Mouse (Mus musculus) retina, adult 2 months (tissue): Measurements from ENCODE around the gene Ttc30b.
A peak's percentile ranks its signal among the peaks of the same experiment; 100 is the strongest.
"Not testable (repeated sequence)": the region's sequence is repeated elsewhere in the genome, so short reads cannot be mapped to it uniquely, and the experiment has no call there.

Experiments used
- DNase-seq: peaks from one replicate; pipeline ENCODE4 v3.0.0-alpha.2; 2012; ENCODE audit warnings: low read depth, low spot score

The Ttc30b gene

GRCm38 (mm10) chr2:75938117-75939063, at the start of gene Ttc30b:
Gene Ttc30b, minus strand, starts transcription at chr2:75938585.
- DNase-seq = peak; percentile 86

GRCm38 (mm10) chr2:75987739-75988138, 49.4 kb upstream of the Ttc30b start:
- no peak for DNase-seq

DNA sequence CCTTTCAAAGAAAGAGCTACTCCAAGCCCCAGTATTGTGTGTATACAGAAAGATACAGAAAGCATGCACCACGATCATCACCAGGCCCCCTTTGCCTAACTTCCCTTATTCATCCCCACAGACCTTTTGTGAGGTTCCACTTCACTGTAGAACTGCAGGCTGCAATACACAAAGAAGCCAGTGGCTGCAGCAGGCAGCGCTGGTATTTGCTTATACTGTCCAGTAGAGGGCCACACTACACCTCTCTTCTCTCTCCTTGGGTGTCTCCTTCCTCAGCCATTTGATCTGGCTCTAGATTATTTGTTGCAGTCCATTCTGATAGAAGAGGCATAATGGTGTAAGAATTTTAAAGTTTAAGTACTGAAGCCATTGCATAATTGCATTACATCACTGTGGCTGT, 46.7 kb upstream of the Ttc30b start:
- peak; percentile 45 for DNase-seq

DNA sequence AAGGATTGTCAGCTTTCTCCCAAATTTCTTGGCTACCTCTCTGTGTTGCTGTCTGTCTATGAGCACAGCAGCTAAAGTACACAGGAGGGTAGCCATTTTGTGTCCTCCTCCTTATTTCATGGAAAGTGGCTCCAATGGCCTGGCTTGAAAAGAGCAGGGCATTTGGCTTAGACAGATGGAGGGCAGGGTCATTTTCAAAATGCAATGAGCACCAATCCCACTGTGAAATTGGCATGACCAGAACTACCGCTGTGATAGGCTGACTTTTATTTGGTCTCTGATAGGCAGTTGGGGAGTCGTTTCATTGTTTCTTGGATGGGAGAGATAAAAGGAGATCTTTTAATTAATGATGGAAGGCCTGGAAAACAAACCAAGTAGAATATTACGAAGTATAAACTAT, 45.5 kb upstream of the Ttc30b start:
- no peak for DNase-seq

GRCm38 (mm10) chr2:75983091-75983490, 44.7 kb upstream of the Ttc30b start:
- DNase-seq = no peak

- no peak for DNase-seq
Measured at GRCm38 (mm10) chr2:75982626-75983025, 44.2 kb upstream of the Ttc30b start.

DNA sequence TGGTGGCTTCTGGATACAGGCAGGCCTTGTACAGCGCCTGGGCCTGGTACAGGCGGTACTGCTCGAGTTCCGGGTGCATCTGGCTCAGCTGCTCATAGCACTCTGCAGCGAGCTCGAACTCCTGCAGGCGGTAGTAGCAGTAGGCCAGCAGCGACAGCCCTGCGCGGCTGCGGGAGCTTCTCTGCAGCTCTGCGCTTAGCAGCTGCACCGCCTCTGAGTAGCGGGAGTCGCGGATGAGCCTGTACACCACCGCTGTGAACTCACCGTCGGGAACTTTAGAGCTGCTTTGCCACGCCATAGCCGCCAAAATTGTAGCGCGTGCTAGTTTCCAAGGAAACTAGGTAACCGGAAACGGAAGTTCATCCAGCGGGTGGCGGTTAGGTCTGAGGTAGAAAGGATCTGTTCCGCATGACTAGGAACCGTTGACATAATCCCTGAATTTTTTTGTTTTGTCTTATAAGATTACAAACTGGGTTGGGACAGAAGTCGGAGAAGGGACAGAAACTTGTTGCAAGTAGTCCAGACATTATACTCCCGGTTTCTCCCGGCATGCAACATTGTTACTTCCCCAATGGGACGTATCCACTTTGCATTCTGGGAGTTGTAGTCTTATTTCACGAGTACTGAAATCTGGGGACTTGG, 43.2 kb upstream of the Ttc30b start, which contains the start of gene Ttc30a1:
Gene Ttc30a1, minus strand, starts transcription at position 528 of the 642 bp plus-strand sequence.
- peak; percentile 83 for DNase-seq

DNA sequence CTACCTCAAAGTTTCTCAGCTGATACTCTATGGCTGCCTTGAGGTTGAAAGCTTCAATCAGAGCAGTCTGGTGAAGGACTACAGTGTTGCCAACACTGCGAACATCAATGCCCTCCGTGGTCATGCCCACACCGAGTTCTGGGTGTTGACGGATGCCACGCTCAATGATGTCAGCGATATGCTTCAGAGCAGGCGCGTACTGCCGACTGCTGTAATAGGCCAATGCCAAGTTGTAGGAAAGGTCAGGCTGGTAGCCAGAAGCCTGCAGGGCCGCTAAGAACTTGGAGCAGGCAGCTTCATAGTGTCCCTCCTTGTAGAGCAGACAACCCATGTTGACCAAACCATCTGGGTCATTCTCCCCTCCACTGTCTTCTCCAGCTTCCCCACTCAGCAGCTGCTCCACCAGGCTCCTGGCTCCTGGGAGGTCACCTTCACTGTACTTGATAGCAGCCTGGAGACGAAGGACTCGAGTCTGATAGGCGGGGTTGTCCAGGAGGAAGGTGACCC, 42.6 kb upstream of the Ttc30b start:
- DNase-seq = not testable (repeated sequence)

DNA sequence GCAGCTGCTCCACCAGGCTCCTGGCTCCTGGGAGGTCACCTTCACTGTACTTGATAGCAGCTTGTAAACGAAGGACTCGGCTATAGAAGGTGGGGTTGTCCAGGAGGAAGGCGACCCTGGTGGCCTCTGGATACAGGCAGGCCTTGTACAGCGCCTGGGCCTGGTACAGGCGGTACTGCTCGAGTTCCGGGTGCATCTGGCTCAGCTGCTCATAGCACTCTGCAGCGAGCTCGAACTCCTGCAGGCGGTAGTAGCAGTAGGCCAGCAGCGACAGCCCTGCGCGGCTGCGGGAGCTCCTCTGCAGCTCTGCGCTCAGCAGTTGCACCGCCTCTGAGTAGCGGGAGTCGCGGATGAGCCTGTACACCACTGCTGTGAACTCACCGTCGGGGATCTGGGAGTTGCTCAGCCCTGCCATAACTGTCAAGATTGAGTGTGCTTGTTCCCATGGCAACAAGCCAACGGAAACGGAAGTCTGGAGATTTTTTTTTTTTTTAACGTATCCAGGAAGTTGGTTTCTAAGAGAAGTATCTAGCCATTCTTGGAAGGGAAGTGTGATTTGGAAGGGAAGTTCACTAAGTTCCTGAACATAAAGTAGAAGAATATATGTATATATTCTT, 39.5 kb upstream of the Ttc30b start, which contains the start of gene Ttc30a2:
Gene Ttc30a2, minus strand, starts transcription at position 419 of the 617 bp plus-strand sequence.
- not testable (repeated sequence) for DNase-seq

- DNase-seq = not testable (repeated sequence)
Measured at GRCm38 (mm10) chr2:75976070-75976469, 37.7 kb upstream of the Ttc30b start.

GRCm38 (mm10) chr2:75974131-75974530, 35.7 kb upstream of the Ttc30b start:
- no peak for DNase-seq

GRCm38 (mm10) chr2:75964972-75965371, 26.6 kb upstream of the Ttc30b start:
- no peak for DNase-seq

DNA sequence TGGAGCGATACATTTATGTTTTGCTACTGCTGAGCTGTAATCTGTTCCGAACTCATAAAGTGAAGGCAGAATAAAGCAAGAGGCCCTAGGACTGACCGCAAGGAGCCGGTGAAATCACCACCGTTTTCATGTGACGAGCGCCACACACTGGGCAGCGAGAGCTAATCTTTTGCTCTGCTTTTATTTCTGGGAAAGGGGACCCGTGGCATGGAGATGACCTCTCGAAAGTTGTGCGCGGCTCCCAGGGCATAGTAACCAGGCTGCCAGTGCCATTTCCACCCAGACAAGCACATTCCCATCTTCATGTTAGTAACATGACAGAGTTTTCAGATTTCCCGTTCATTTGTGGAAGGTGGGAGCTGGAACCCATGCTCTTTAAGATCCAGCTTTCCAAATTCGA, 26.1 kb upstream of the Ttc30b start:
- DNase-seq = no peak

DNA sequence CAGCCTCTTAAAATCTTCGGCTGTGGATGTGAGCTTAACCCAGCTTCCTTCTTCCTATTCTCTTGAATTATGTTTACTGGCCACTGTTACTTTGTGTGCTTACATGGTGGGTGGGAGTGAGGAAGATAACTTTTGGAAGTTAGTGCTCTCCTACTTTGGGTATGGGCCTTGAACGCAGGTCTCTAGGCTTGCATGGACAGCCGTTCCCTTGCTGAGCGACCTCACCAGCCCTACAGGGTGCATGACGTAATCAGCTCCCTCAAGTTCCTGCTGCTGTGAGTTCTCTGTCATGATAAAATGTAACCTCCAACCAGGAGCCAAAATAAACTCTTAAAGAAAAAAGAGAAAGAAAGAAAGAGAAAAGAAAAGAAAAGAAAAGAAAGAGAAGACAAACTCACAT, 25.7 kb upstream of the Ttc30b start:
- no peak for DNase-seq

DNA sequence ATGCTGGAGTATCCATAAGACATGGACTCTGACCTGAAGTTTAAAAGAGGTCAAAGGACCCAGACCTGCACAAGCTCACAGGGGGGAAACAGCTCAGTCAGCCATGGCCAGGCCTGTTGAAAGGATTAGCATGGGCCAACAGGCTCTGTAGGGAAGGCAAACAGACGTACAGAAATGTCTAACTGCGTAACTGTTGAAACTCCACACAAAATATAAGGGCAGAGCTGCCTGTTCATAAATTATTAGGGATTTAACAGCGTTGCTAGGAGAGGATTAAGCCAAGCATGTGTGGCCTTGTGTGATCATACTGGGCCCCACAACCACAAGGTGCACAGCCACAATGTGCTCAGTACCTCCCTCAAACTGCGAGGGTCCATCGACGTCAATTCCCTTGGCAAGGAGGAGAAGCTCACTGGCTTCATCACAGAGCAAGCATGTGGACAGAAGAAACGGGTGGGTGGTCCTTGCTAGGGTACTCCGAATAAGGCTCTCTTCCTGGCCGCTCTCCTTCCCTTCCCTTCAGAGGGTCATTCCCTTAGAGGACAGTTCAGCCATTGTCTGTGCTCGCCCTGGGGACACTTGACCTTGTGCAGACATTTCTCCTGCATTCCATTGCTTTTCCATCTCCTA, 24.9 kb upstream of the Ttc30b start:
- DNase-seq = no peak

DNA sequence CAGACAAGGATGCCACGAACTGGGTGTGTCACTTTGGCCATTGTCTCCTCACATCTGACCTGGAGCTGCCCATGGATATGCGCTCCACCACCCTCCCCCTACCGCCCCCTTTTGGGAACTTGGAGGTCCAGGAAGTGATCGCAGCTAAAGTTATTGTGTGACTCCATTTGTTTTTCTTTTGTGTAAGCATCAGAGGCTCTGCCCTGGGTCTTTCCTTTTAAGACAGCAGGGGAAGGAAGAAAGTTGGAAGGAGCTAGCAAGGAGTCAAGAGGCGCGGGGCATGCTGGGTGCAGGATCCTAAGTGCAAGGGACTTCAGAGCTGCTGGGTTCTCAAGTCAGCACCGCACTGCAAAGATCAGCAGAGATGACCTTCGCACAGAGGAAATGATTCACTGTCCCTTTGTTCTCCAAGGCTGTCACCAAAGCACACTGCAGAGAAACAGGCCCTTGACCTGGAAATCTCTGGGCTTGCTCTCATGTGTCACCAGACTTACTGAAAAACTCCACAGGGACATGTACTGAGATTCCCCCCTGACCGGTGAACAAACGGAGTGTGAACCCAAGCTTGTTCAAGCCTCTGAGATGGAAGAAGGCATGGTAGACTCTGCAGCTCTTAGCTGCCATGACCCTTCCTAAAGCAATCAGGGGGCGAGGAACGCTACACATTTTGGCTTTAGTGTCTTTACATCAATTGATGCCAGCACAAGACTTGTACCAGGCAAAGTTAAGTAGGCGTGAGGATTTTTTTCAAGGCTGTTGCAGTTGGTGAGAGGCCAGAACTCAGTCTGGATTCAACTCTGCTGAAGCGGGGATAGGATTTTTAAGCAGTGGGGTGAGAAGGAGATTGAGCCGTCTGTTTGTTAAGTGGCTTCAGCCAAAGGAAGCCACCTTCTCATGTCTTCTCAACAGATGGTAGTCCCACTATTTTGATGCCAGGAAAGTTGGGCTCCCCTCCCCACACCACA, 22.3 kb upstream of the Ttc30b start:
- DNase-seq = no peak

DNA sequence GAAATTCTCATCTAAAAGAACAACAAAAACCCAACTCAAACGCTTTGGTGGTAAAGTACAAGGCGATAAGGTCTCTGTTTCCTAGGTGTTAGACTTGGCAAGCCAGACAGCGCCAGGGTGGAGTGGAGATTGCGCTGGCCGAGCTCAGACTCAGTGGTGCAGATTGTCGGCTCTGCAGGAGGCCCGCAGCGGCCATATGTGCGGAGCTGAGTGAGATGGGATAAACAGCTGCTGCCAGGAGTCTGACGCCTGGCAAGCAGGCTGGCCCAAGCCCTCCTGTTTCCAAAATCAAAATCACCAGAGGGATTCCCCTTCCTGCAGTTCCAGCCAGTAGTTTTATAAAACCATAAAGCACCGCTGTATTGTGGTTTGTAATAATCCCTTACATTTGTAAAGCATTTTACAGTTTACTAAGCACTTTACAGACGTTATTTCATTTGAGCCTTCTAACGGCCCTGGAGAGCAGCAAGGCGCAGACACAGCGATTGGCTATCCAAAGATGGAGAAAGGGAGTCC, 21.5 kb upstream of the Ttc30b start:
- DNase-seq = no peak

- no peak for DNase-seq
Measured at GRCm38 (mm10) chr2:75959183-75959849, 20.9 kb upstream of the Ttc30b start.

DNA sequence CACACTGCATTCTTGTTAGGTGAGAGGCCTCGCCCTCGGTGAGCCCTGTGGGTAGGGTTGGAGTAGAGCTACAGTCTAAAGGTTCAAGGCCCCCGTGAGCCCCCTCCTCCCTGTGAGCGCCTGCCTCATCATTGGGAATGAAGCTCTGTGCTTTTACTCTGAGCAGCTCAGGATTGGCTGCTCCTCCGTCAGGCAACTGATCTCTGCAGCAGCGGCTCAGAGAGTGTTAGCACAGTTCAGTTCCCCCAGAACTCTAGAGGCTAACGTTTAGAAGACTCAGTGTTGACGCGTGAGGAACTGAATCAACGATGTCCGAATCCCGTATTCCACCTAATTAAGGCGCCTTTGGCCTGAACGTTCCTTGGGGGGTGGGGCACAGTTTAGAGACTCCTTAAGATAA, 17.3 kb upstream of the Ttc30b start:
- DNase-seq = no peak

DNA sequence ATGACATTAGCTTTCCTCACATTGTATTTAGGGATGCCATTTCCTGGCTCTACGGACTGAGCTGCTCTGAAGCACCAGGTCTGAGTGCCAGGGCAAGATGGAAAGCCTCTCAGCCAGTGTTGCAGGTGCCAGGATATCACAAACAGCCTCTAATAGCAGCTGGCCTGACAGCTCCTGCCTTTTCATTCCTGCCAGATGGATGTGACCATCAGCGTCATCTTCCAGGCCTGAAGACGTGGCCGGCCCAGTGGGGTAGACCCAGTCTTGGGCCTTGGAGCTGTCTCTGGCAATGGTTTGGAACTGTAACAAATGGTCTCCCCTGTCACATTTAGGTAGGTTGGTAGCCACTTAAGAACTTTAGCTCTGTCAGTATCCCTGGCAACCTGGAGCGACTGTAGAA, 14.9 kb upstream of the Ttc30b start:
- no peak for DNase-seq
